Mouse (Mus musculus): ENCODE results near the gene Iqsec1.
"Not testable (repeated sequence)": the region's sequence is repeated elsewhere in the genome, so short reads cannot be mapped to it uniquely, and the experiment has no call there.

The Iqsec1 gene

GRCm38 (mm10) chr6:90680401-90680800 lies 308.1 kb downstream of the Iqsec1 start:
- DNase-seq (ENCODE audit: low read depth in 1 of 2, low spot score in 2 of 2): no peak

- no peak for DNase-seq (ENCODE audit: low read depth in 1 of 2, low spot score in 2 of 2)
These were observed 309.7 kb downstream of the Iqsec1 start for GRCm38 (mm10) chr6:90678759-90679158.

GRCm38 (mm10) chr6:90668693-90669092 lies 319.8 kb downstream of the Iqsec1 start:
- no peak for DNase-seq (ENCODE audit: low read depth in 1 of 2, low spot score in 2 of 2)

GRCm38 (mm10) chr6:90663736-90664135 lies 324.7 kb downstream of the Iqsec1 start:
- no peak for DNase-seq (ENCODE audit: low read depth in 1 of 2, low spot score in 2 of 2)

GRCm38 (mm10) chr6:90662148-90662547 lies 326.3 kb downstream of the Iqsec1 start:
- no peak for DNase-seq (ENCODE audit: low read depth in 1 of 2, low spot score in 2 of 2)

- DNase-seq (ENCODE audit: low read depth in 1 of 2, low spot score in 2 of 2): no peak
These were observed 327.5 kb downstream of the Iqsec1 start for GRCm38 (mm10) chr6:90661029-90661399.

- no peak for DNase-seq (ENCODE audit: low read depth in 1 of 2, low spot score in 2 of 2)
These were observed 328.0 kb downstream of the Iqsec1 start for GRCm38 (mm10) chr6:90660398-90661028.

GRCm38 (mm10) chr6:90659913-90660312 lies 328.6 kb downstream of the Iqsec1 start:
- DNase-seq (ENCODE audit: low read depth in 1 of 2, low spot score in 2 of 2): no peak

GRCm38 (mm10) chr6:90656344-90656850 lies 332.1 kb downstream of the Iqsec1 start:
- DNase-seq (ENCODE audit: low read depth in 1 of 2, low spot score in 2 of 2): not testable (repeated sequence)

GRCm38 (mm10) chr6:90653736-90654135 lies 334.7 kb downstream of the Iqsec1 start:
- no peak for DNase-seq (ENCODE audit: low read depth in 1 of 2, low spot score in 2 of 2)

GRCm38 (mm10) chr6:90650634-90651033 lies 337.9 kb downstream of the Iqsec1 start:
- no peak for DNase-seq (ENCODE audit: low read depth in 1 of 2, low spot score in 2 of 2)

GRCm38 (mm10) chr6:90649279-90649678 lies 339.2 kb downstream of the Iqsec1 start:
- DNase-seq (ENCODE audit: low read depth in 1 of 2, low spot score in 2 of 2): no peak

- DNase-seq (ENCODE audit: low read depth in 1 of 2, low spot score in 2 of 2): no peak
These were observed 340.1 kb downstream of the Iqsec1 start for GRCm38 (mm10) chr6:90648391-90648790.

GRCm38 (mm10) chr6:90644965-90645364 lies 343.5 kb downstream of the Iqsec1 start:
- DNase-seq (ENCODE audit: low read depth in 1 of 2, low spot score in 2 of 2): no peak

GRCm38 (mm10) chr6:90643057-90643456 lies 345.4 kb downstream of the Iqsec1 start:
- no peak for DNase-seq (ENCODE audit: low read depth in 1 of 2, low spot score in 2 of 2)

GRCm38 (mm10) chr6:90635611-90636010 lies 352.9 kb downstream of the Iqsec1 start:
- no peak for DNase-seq (ENCODE audit: low read depth in 1 of 2, low spot score in 2 of 2)

- DNase-seq (ENCODE audit: low read depth in 1 of 2, low spot score in 2 of 2): no peak
These were observed 353.4 kb downstream of the Iqsec1 start for GRCm38 (mm10) chr6:90635081-90635480.

- DNase-seq (ENCODE audit: low read depth in 1 of 2, low spot score in 2 of 2): not testable (repeated sequence)
These were observed 356.0 kb downstream of the Iqsec1 start for GRCm38 (mm10) chr6:90632526-90632925.

GRCm38 (mm10) chr6:90630427-90630826 lies 358.1 kb downstream of the Iqsec1 start:
- no peak for DNase-seq (ENCODE audit: low read depth in 1 of 2, low spot score in 2 of 2)

GRCm38 (mm10) chr6:90629506-90629905 lies 359.0 kb downstream of the Iqsec1 start:
- no peak for DNase-seq (ENCODE audit: low read depth in 1 of 2, low spot score in 2 of 2)

- DNase-seq (ENCODE audit: low read depth in 1 of 2, low spot score in 2 of 2): no peak
These were observed 360.9 kb downstream of the Iqsec1 start for GRCm38 (mm10) chr6:90627556-90627955.

- DNase-seq (ENCODE audit: low read depth in 1 of 2, low spot score in 2 of 2): no peak
These were observed 363.1 kb downstream of the Iqsec1 start for GRCm38 (mm10) chr6:90625207-90625994.

Data from monocyte, adult 2 months (primary cell).